Mouse (Mus musculus): ENCODE data around the gene Numb. TPM values are rescaled to one million over a fixed set of nuclear protein-coding genes. Genes with fewer than 3 reads are reported as not detected.

Gene Numb
- polyA plus RNA-seq, 1 experiment from 2014 or later: 14.2 TPM

- no peak overlapping the region for H3K4me2 ChIP-seq (ENCODE audit: low read length)
- H3K36me3 ChIP-seq (ENCODE audit: control insufficient read depth, insufficient read depth, low read length): no peaks in the 10 kb centered on the region
- WGBS: 87% methylated on average over 17 of the region's 17 CpGs
- H3K27me3 ChIP-seq (ENCODE audit: control insufficient read depth, insufficient read depth, low read depth, low read length): no peaks in the 10 kb centered on the region
- H3K9ac ChIP-seq (ENCODE audit: low read depth, low read length): no peak overlapping the region
- no peak for ATAC-seq
- H3K9me3 ChIP-seq (replicated peaks; ENCODE audit: control insufficient read depth, low read length, poor library complexity, severe bottlenecking): no peaks in the 10 kb centered on the region
- no peak overlapping the region for H3K27ac ChIP-seq (ENCODE audit: low read length)
- H3K4me1 ChIP-seq (ENCODE audit: control insufficient read depth, insufficient read depth, low read length): peaks cover 3% of the 10 kb centered on the region
- no peak overlapping the region for H3K4me3 ChIP-seq (ENCODE audit: low read depth, low read length)
Observed at GRCm38 (mm10) chr12:83789051-83789780, 132.5 kb downstream of the Numb start.

- ATAC-seq: no peak
- no peaks in the 10 kb centered on the region for H3K27me3 ChIP-seq (ENCODE audit: control insufficient read depth, insufficient read depth, low read depth, low read length)
- WGBS: 65% methylated on average over 4 of the region's 4 CpGs
- H3K4me3 ChIP-seq (ENCODE audit: low read depth, low read length): no peak overlapping the region
- no peak overlapping the region for H3K27ac ChIP-seq (ENCODE audit: low read length)
- no peaks in the 10 kb centered on the region for H3K9me3 ChIP-seq (replicated peaks; ENCODE audit: control insufficient read depth, low read length, poor library complexity, severe bottlenecking)
- H3K36me3 ChIP-seq (ENCODE audit: control insufficient read depth, insufficient read depth, low read length): no peaks in the 10 kb centered on the region
- H3K4me2 ChIP-seq (ENCODE audit: low read length): no peak overlapping the region
- no peak overlapping the region for H3K9ac ChIP-seq (ENCODE audit: low read depth, low read length)
- H3K4me1 ChIP-seq (ENCODE audit: control insufficient read depth, insufficient read depth, low read length): peaks cover 3% of the 10 kb centered on the region; the same call in 1 of the 2 replicates
Observed at GRCm38 (mm10) chr12:83785305-83785704, 136.4 kb downstream of the Numb start.

GRCm38 (mm10) chr12:83782669-83783068 is 139.1 kb downstream of the Numb start:
- Histone ChIP-seq H3K4me2 (ENCODE audit: low read length) (no peak overlapping the region), H3K27me3 (ENCODE audit: control insufficient read depth, insufficient read depth, low read depth, low read length) (no peaks in the 10 kb centered on the region), H3K4me1 (ENCODE audit: control insufficient read depth, insufficient read depth, low read length) (no peaks in the 10 kb centered on the region), H3K9me3 (replicated peaks; ENCODE audit: control insufficient read depth, low read length, poor library complexity, severe bottlenecking) (no peaks in the 10 kb centered on the region), H3K4me3 (ENCODE audit: low read depth, low read length) (no peak overlapping the region), H3K9ac (ENCODE audit: low read depth, low read length) (no peak overlapping the region), H3K27ac (ENCODE audit: low read length) (no peak overlapping the region), H3K36me3 (ENCODE audit: control insufficient read depth, insufficient read depth, low read length) (no peaks in the 10 kb centered on the region)
- 94% methylated on average over 10 of the region's 10 CpGs for WGBS
- no peak for ATAC-seq

GRCm38 (mm10) chr12:83781640-83782278 is 140.0 kb downstream of the Numb start:
- WGBS: 79% methylated on average over 23 of the region's 23 CpGs
- no peaks in the 10 kb centered on the region for H3K4me1 ChIP-seq (ENCODE audit: control insufficient read depth, insufficient read depth, low read length)
- no peak overlapping the region for H3K4me3 ChIP-seq (ENCODE audit: low read depth, low read length)
- no peaks in the 10 kb centered on the region for H3K9me3 ChIP-seq (replicated peaks; ENCODE audit: control insufficient read depth, low read length, poor library complexity, severe bottlenecking)
- H3K4me2 ChIP-seq (ENCODE audit: low read length): no peak overlapping the region
- ATAC-seq: no peak
- H3K27ac ChIP-seq (ENCODE audit: low read length): no peak overlapping the region
- no peak overlapping the region for H3K9ac ChIP-seq (ENCODE audit: low read depth, low read length)
- no peaks in the 10 kb centered on the region for H3K27me3 ChIP-seq (ENCODE audit: control insufficient read depth, insufficient read depth, low read depth, low read length)
- no peaks in the 10 kb centered on the region for H3K36me3 ChIP-seq (ENCODE audit: control insufficient read depth, insufficient read depth, low read length)

- WGBS: 68% methylated on average over 7 of the region's 7 CpGs
- Histone ChIP-seq H3K9me3 (replicated peaks; ENCODE audit: control insufficient read depth, low read length, poor library complexity, severe bottlenecking) (no peaks in the 10 kb centered on the region), H3K27ac (ENCODE audit: low read length) (no peak overlapping the region), H3K36me3 (ENCODE audit: control insufficient read depth, insufficient read depth, low read length) (no peaks in the 10 kb centered on the region), H3K4me3 (ENCODE audit: low read depth, low read length) (no peak overlapping the region), H3K27me3 (ENCODE audit: control insufficient read depth, insufficient read depth, low read depth, low read length) (no peaks in the 10 kb centered on the region), H3K4me2 (ENCODE audit: low read length) (no peak overlapping the region), H3K4me1 (ENCODE audit: control insufficient read depth, insufficient read depth, low read length) (no peaks in the 10 kb centered on the region), H3K9ac (ENCODE audit: low read depth, low read length) (no peak overlapping the region)
- no peak for ATAC-seq
Observed at GRCm38 (mm10) chr12:83781204-83781603, 140.5 kb downstream of the Numb start.

- Histone ChIP-seq H3K4me2 (ENCODE audit: low read length) (no peak overlapping the region), H3K4me3 (ENCODE audit: low read depth, low read length) (no peak overlapping the region), H3K36me3 (ENCODE audit: control insufficient read depth, insufficient read depth, low read length) (no peaks in the 10 kb centered on the region), H3K27me3 (ENCODE audit: control insufficient read depth, insufficient read depth, low read depth, low read length) (no peaks in the 10 kb centered on the region), H3K27ac (ENCODE audit: low read length) (no peak overlapping the region), H3K9ac (ENCODE audit: low read depth, low read length) (no peak overlapping the region), H3K4me1 (ENCODE audit: control insufficient read depth, insufficient read depth, low read length) (no peaks in the 10 kb centered on the region), H3K9me3 (replicated peaks; ENCODE audit: control insufficient read depth, low read length, poor library complexity, severe bottlenecking) (no peaks in the 10 kb centered on the region)
- ATAC-seq: no peak
- 90% methylated on average over 3 of the region's 3 CpGs for WGBS
Observed at GRCm38 (mm10) chr12:83780181-83780580, 141.6 kb downstream of the Numb start.

- H3K4me3 ChIP-seq (ENCODE audit: low read depth, low read length): no peak overlapping the region
- ATAC-seq: no peak
- no peak overlapping the region for H3K9ac ChIP-seq (ENCODE audit: low read depth, low read length)
- no peaks in the 10 kb centered on the region for H3K4me1 ChIP-seq (ENCODE audit: control insufficient read depth, insufficient read depth, low read length)
- no peaks in the 10 kb centered on the region for H3K9me3 ChIP-seq (replicated peaks; ENCODE audit: control insufficient read depth, low read length, poor library complexity, severe bottlenecking)
- no peaks in the 10 kb centered on the region for H3K27me3 ChIP-seq (ENCODE audit: control insufficient read depth, insufficient read depth, low read depth, low read length)
- H3K36me3 ChIP-seq (ENCODE audit: control insufficient read depth, insufficient read depth, low read length): no peaks in the 10 kb centered on the region
- WGBS: 91% methylated on average over 7 of the region's 7 CpGs
- no peak overlapping the region for H3K4me2 ChIP-seq (ENCODE audit: low read length)
- H3K27ac ChIP-seq (ENCODE audit: low read length): no peak overlapping the region
Observed at GRCm38 (mm10) chr12:83776766-83777165, 145.0 kb downstream of the Numb start.

- no peak overlapping the region for H3K4me2 ChIP-seq (ENCODE audit: low read length)
- 52% methylated on average over 12 of the region's 12 CpGs for WGBS
- H3K9ac ChIP-seq (ENCODE audit: low read depth, low read length): no peak overlapping the region
- H3K27ac ChIP-seq (ENCODE audit: low read length): no peak overlapping the region
- H3K27me3 ChIP-seq (ENCODE audit: control insufficient read depth, insufficient read depth, low read depth, low read length): no peaks in the 10 kb centered on the region
- H3K4me1 ChIP-seq (ENCODE audit: control insufficient read depth, insufficient read depth, low read length): peaks cover 2% of the 10 kb centered on the region; the same call in 1 of the 2 replicates
- no peak overlapping the region for H3K4me3 ChIP-seq (ENCODE audit: low read depth, low read length)
- no peaks in the 10 kb centered on the region for H3K9me3 ChIP-seq (replicated peaks; ENCODE audit: control insufficient read depth, low read length, poor library complexity, severe bottlenecking)
- no peaks in the 10 kb centered on the region for H3K36me3 ChIP-seq (ENCODE audit: control insufficient read depth, insufficient read depth, low read length)
- no peak for ATAC-seq
Observed at GRCm38 (mm10) chr12:83775621-83776020, 146.1 kb downstream of the Numb start.

Measured in midbrain, embryonic 16.5 days (tissue).